Mouse (Mus musculus) forebrain, postnatal 0 days (tissue): ENCODE results near the gene Osbpl3. TPM values are rescaled to one million over a fixed set of nuclear protein-coding genes. Genes with fewer than 3 reads are reported as not detected.

Experiments
- ATAC-seq: fragments of 200-750 bp; cut with Nextera tagmentation; 2 replicates; pipeline ENCODE4 v1.8.0; 2017; ENCODE audit warnings: mild to moderate bottlenecking, moderate library complexity
- DNase-seq: peaks from one replicate; pipeline ENCODE4 v3.0.0-alpha.2; 2015
- H3K27ac ChIP-seq: fragments of 300-500 bp; sonication (generic); 2 replicates; pipeline ENCODE4 v1.5.1; 2014; ENCODE audit warnings: low read depth, mild to moderate bottlenecking, antibody characterized with exemption, low read length, moderate library complexity, mixed read lengths
- H3K27me3 ChIP-seq: fragments of 300-500 bp; sonication (generic); 2 replicates; pipeline ENCODE4 v1.6.1; 2014; ENCODE audit warnings: mild to moderate bottlenecking, low read length, mixed read lengths; ENCODE audit not compliant: insufficient read depth
- H3K36me3 ChIP-seq: fragments of 300-500 bp; sonication (generic); 2 replicates; pipeline ENCODE4 v1.6.1; 2014; ENCODE audit warnings: mild to moderate bottlenecking, moderate library complexity; ENCODE audit not compliant: insufficient read depth
- H3K4me1 ChIP-seq: fragments of 300-500 bp; sonication (generic); 2 replicates; pipeline ENCODE4 v1.6.1; 2014; ENCODE audit warnings: antibody characterized with exemption; ENCODE audit not compliant: insufficient read depth
- H3K4me2 ChIP-seq: fragments of 300-500 bp; sonication (generic); 2 replicates; pipeline ENCODE4 v1.6.1; 2014; ENCODE audit warnings: low read depth, mild to moderate bottlenecking, moderate library complexity
- H3K4me3 ChIP-seq: fragments of 300-500 bp; sonication (generic); 2 replicates; pipeline ENCODE4 v1.5.1; 2014; ENCODE audit warnings: low read depth, low read length, mixed read lengths
- H3K9ac ChIP-seq: fragments of 300-500 bp; sonication (generic); 2 replicates; pipeline ENCODE4 v1.6.1; 2014; ENCODE audit warnings: mild to moderate bottlenecking
- H3K9me3 ChIP-seq: fragments of 300-500 bp; sonication (generic); 2 replicates; pipeline ENCODE4 v1.6.1; 2016; ENCODE audit warnings: low read length
- CTCF ChIP-seq: sonication (generic); IDR thresholded peaks from 2 replicates; pipeline ENCODE4 v1.5.1; 2016; ENCODE audit warnings: antibody characterized with exemption, control low read depth, low read depth
- WGBS: fragments of 180-500 bp; shearing (Covaris S2); extraction: QIAGEN DNeasy Blood & Tissue Kit; methylation state at CpG from one replicate; pipeline ENCODE4 v1.1.7; 2014; 5-methylcytosine and 5-hydroxymethylcytosine counted together
- polyA plus RNA-seq: library from polyadenylated mRNA; unstranded; fragments of >200 nt; fragmentation: Nextera tagmentation; extraction: Ambion mirVana; gene quantifications from 2 replicates; pipeline ENCODE4 v1.2.1, GENCODE M21; 2015
- total RNA-seq: library from RNA; depleted of rRNA; stranded (reverse); fragments of >200 nt; gene quantifications from 2 replicates; pipeline ENCODE4 v1.2.3, GENCODE M21; 2014

The Osbpl3 gene
- total and polyA plus RNA-seq, 2 experiments from 2014 or later = 5.6 to 9.5 TPM

- WGBS = 85% methylated on average over 9 of the region's 9 CpGs
- H3K27ac ChIP-seq = no peak overlapping the region
- no peak for ATAC-seq
- DNase-seq = no peak
- H3K4me3 ChIP-seq = no peak overlapping the region
- no peaks in the 10 kb centered on the region for H3K27me3 ChIP-seq
- H3K9ac ChIP-seq = no peak overlapping the region
- no peak for TF ChIP-seq CTCF
- no peaks in the 10 kb centered on the region for H3K36me3 ChIP-seq
- H3K4me1 ChIP-seq = no peaks in the 10 kb centered on the region
- no peaks in the 10 kb centered on the region for H3K9me3 ChIP-seq
- no peak overlapping the region for H3K4me2 ChIP-seq
Measured at GRCm38 (mm10) chr6:50325485-50325884, 130.5 kb downstream of the Osbpl3 start.

DNA sequence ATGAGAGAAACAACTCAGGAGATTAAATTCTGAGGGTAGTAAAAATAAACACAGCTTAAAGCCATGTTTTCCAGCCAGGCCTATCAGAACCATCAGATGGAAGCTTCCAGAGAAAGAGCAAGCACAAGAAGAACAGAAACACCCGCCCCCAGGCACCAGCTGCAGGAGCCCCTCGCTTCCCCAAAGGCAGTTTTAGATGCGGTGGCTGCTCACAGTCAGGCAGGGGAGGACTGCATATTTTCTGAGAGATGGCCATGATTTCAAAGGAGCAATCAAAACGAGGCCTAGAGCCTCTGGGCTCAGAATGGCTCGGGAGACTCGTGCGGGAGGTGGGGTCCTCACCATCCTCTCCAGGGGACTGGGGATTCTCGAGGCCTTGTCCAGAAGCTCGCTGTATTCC is 133.4 kb downstream of the Osbpl3 start:
- H3K9me3 ChIP-seq = no peaks in the 10 kb centered on the region
- TF ChIP-seq CTCF = no peak
- H3K4me2 ChIP-seq = no peak overlapping the region
- H3K4me3 ChIP-seq = no peak overlapping the region
- ATAC-seq (peak; percentile 32; the same call in 1 of the 2 replicates), DNase-seq (peak; percentile 43)
- H3K27me3 ChIP-seq = no peaks in the 10 kb centered on the region
- peak overlapping the region; percentile 47; the same call in 1 of the 2 replicates for H3K27ac ChIP-seq
- H3K36me3 ChIP-seq = no peaks in the 10 kb centered on the region
- no peak overlapping the region for H3K9ac ChIP-seq
- WGBS = 59% methylated on average over 9 of the region's 9 CpGs
- H3K4me1 ChIP-seq = peaks cover 11% of the 10 kb centered on the region

GRCm38 (mm10) chr6:50321739-50322138 is 134.3 kb downstream of the Osbpl3 start:
- Histone ChIP-seq H3K27ac (no peak overlapping the region), H3K27me3 (no peaks in the 10 kb centered on the region), H3K9ac (no peak overlapping the region), H3K9me3 (no peaks in the 10 kb centered on the region), H3K36me3 (no peaks in the 10 kb centered on the region), H3K4me2 (no peak overlapping the region), H3K4me1 (peaks cover 15% of the 10 kb centered on the region), H3K4me3 (no peak overlapping the region)
- DNase-seq (no peak), ATAC-seq (no peak)
- WGBS = 79% methylated on average over 6 of the region's 6 CpGs
- no peak for TF ChIP-seq CTCF

- ATAC-seq (peak; percentile 30), DNase-seq (peak; percentile 53)
- no peaks in the 10 kb centered on the region for H3K9me3 ChIP-seq
- peaks cover 15% of the 10 kb centered on the region for H3K4me1 ChIP-seq
- no peaks in the 10 kb centered on the region for H3K27me3 ChIP-seq
- WGBS = 42% methylated on average over 7 of the region's 7 CpGs
- no peak overlapping the region for H3K4me2 ChIP-seq
- TF ChIP-seq CTCF = no peak
- no peak overlapping the region for H3K9ac ChIP-seq
- no peaks in the 10 kb centered on the region for H3K36me3 ChIP-seq
- H3K27ac ChIP-seq = peak overlapping the region; percentile 76
- no peak overlapping the region for H3K4me3 ChIP-seq
Measured at GRCm38 (mm10) chr6:50318590-50319172, 137.3 kb downstream of the Osbpl3 start.

DNA sequence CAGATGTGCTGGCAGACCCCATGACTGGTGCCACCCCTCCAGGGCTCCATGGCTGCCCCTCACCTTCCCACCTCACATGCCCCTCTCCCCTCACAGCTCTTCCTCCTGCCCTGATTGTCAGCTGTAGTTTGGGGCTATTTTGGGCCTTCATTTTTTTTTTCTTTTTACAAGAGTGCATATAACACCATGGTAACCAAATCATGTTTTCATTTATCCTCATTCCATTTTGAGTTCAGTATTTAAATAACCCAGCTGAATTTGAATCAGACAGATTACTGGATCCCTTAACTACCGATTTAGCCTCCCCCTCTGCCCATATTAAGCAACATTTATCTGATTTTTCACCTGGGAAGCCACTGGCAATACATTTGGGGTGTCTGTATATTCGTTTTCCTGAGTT is 137.9 kb downstream of the Osbpl3 start:
- DNase-seq (peak; percentile 40), ATAC-seq (peak; percentile 58)
- no peak for TF ChIP-seq CTCF
- WGBS = 43% methylated on average over 2 of the region's 2 CpGs
- Histone ChIP-seq H3K9ac (no peak overlapping the region), H3K27ac (peak overlapping the region; percentile 76), H3K4me3 (no peak overlapping the region), H3K9me3 (no peaks in the 10 kb centered on the region), H3K27me3 (no peaks in the 10 kb centered on the region), H3K4me2 (no peak overlapping the region), H3K36me3 (no peaks in the 10 kb centered on the region), H3K4me1 (peaks cover 15% of the 10 kb centered on the region)

DNA sequence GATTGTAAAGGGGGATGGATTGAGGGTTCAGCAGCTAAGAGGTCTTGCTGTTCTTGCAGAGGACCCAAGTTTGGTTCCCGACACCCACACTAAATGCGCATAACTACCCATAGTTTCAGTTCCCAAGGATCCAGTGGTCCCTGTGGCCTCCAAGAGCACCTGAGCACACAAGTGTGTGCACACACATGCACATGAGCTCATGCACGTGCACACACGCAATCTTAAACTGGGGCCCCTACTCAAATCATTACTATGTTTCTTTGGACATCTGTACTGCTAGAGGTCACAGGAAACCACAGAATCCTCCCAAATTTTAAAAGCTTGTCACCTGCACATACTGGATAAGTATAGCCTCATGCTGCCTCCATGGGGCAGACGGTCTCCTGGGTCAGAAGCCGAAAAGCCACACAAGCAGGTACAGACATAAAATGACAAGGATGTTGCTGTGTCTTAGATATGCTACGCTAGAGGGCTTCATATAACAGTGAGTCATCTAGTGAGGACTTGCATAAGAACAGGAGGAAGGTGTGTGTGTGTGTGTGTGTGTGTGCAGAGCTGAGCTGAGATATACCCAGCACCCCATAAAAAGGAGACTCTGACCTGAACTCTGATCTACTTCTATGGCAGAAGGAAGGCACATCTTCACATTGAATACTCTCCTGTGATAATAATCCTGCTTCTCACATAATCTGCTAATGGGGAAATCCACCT is 139.1 kb downstream of the Osbpl3 start:
- Histone ChIP-seq H3K36me3 (no peaks in the 10 kb centered on the region), H3K9me3 (no peaks in the 10 kb centered on the region), H3K4me3 (no peak overlapping the region), H3K9ac (no peak overlapping the region), H3K27me3 (no peaks in the 10 kb centered on the region), H3K4me2 (no peak overlapping the region), H3K4me1 (peaks cover 15% of the 10 kb centered on the region), H3K27ac (no peak overlapping the region)
- 93% methylated on average over 7 of the region's 7 CpGs for WGBS
- DNase-seq = no peak
- ATAC-seq = no peak
- TF ChIP-seq CTCF = 0 out of 2 replicates have a peak, but pooled peaks have one; percentile 22

- H3K27ac ChIP-seq = peak overlapping the region; percentile 45; the same call in 1 of the 2 replicates
- no peaks in the 10 kb centered on the region for H3K9me3 ChIP-seq
- DNase-seq (peak; percentile 26), ATAC-seq (peak; percentile 19; the same call in 1 of the 2 replicates)
- H3K27me3 ChIP-seq = no peaks in the 10 kb centered on the region
- H3K9ac ChIP-seq = no peak overlapping the region
- H3K4me3 ChIP-seq = no peak overlapping the region
- H3K4me2 ChIP-seq = no peak overlapping the region
- 67% methylated on average over 12 of the region's 12 CpGs for WGBS
- peaks cover 15% of the 10 kb centered on the region for H3K4me1 ChIP-seq
- no peak for TF ChIP-seq CTCF
- H3K36me3 ChIP-seq = no peaks in the 10 kb centered on the region
Measured at GRCm38 (mm10) chr6:50314406-50315071, 141.5 kb downstream of the Osbpl3 start.
